Mouse (Mus musculus): ENCODE results near the gene Dlx5.

The Dlx5 gene

GRCm38 (mm10) chr6:6876231-6876630, 5.7 kb downstream of the Dlx5 start:
- no peak for DNase-seq (ENCODE audit: low spot score)

- DNase-seq (ENCODE audit: low spot score), result no peak
These were observed 6.2 kb downstream of the Dlx5 start for GRCm38 (mm10) chr6:6875676-6876075.

GRCm38 (mm10) chr6:6875136-6875535, 6.7 kb downstream of the Dlx5 start:
- no peak for DNase-seq (ENCODE audit: low spot score)

GRCm38 (mm10) chr6:6874073-6874771, 7.7 kb downstream of the Dlx5 start:
- DNase-seq (ENCODE audit: low spot score), result peak; percentile 32

GRCm38 (mm10) chr6:6873476-6874072, 8.3 kb downstream of the Dlx5 start:
- no peak for DNase-seq (ENCODE audit: low spot score)

- DNase-seq (ENCODE audit: low spot score), result no peak
These were observed 9.0 kb downstream of the Dlx5 start for GRCm38 (mm10) chr6:6872873-6873272.

- no peak for DNase-seq (ENCODE audit: low spot score)
These were observed 10.2 kb downstream of the Dlx5 start for GRCm38 (mm10) chr6:6871692-6872091.

GRCm38 (mm10) chr6:6870876-6871420, 10.9 kb downstream of the Dlx5 start:
- no peak for DNase-seq (ENCODE audit: low spot score)

- DNase-seq (ENCODE audit: low spot score), result peak; percentile 55
These were observed 11.7 kb downstream of the Dlx5 start for GRCm38 (mm10) chr6:6869961-6870800.

- DNase-seq (ENCODE audit: low spot score), result no peak
These were observed 12.7 kb downstream of the Dlx5 start for GRCm38 (mm10) chr6:6869041-6869685.

- DNase-seq (ENCODE audit: low spot score), result peak; percentile 39
These were observed 14.9 kb downstream of the Dlx5 start for GRCm38 (mm10) chr6:6867031-6867430.

- DNase-seq (ENCODE audit: low spot score), result peak; percentile 43
These were observed 17.1 kb downstream of the Dlx5 start for GRCm38 (mm10) chr6:6864441-6865440.

GRCm38 (mm10) chr6:6863955-6864354, 17.9 kb downstream of the Dlx5 start:
- peak; percentile 34 for DNase-seq (ENCODE audit: low spot score)

- DNase-seq (ENCODE audit: low spot score), result peak; percentile 73
These were observed 18.6 kb downstream of the Dlx5 start, which contains the start of gene Dlx6 for GRCm38 (mm10) chr6:6863160-6863870. Gene Dlx6 (plus strand): TSS chr6:6863334.

- peak; percentile 96 for DNase-seq (ENCODE audit: low spot score)
These were observed 19.3 kb downstream of the Dlx5 start for GRCm38 (mm10) chr6:6862611-6863010.

GRCm38 (mm10) chr6:6861798-6862428, 20.0 kb downstream of the Dlx5 start:
- no peak for DNase-seq (ENCODE audit: low spot score)

GRCm38 (mm10) chr6:6861086-6861797, 20.6 kb downstream of the Dlx5 start:
- DNase-seq (ENCODE audit: low spot score), result no peak

GRCm38 (mm10) chr6:6860411-6861085, 21.3 kb downstream of the Dlx5 start:
- peak; percentile 47 for DNase-seq (ENCODE audit: low spot score)
